Mouse (Mus musculus) adrenal gland, postnatal 0 days (tissue): ENCODE measurements around the gene Ccdc134. TPM values are rescaled to one million over a fixed set of nuclear protein-coding genes. Genes with fewer than 3 reads are reported as not detected.

Source experiments
- polyA plus RNA-seq: library from polyadenylated mRNA; unstranded; fragments of >200 nt; fragmentation: Nextera tagmentation; extraction: Ambion mirVana; gene quantifications from 2 replicates; pipeline ENCODE4 v1.2.1, GENCODE M21; 2015

The Ccdc134 gene
- 5.3 and 5.7 TPM in 2 replicates for polyA plus RNA-seq

DNA sequence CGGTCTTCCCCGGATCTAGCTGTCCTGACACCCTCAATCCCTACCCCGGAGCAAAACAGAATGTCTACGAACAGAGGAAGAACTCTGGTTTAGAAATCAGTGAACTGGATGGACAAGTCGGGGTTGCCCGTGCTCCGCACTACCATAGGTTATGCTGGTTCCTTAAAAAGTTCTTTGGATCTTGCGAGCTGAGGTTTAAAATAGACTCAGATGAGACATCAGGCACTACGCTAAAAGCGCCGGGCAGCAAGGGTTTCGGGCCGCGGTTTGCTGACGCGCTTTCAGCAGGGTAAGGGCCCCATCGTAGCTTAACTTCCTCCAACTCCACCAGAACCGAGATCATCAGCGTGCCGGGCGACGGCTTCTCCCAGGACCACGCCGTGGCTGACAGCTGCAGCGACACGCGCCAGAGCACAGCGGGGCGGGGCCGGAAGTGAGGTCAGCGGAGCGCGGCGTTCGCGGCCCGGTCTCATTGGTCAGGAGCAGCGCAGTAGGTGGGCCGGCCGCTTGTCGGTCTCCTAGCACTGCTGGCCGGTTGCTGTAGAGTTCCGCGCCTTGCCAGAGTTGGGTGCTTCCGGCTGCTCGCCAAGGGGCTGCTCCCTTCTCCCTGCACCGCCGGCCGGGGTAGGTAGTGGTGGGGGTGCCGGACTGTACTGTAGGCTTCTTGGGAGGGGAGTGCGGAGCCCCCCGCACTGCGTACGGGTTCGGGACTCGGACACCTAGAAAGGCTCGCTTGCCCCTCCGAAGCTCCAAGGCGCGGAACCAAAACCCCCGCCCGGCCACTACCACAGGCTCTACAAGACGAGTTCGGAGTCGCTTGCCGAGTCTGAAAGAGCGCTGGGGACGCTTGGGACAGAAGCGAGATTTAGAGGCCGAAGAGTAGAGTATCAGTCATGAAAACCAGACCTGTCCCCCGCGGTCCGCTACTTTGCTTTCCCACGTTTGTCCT is at the start of gene Ccdc134:
Gene Ccdc134 (plus strand): TSS at position 497 of the 949 bp plus-strand sequence.

DNA sequence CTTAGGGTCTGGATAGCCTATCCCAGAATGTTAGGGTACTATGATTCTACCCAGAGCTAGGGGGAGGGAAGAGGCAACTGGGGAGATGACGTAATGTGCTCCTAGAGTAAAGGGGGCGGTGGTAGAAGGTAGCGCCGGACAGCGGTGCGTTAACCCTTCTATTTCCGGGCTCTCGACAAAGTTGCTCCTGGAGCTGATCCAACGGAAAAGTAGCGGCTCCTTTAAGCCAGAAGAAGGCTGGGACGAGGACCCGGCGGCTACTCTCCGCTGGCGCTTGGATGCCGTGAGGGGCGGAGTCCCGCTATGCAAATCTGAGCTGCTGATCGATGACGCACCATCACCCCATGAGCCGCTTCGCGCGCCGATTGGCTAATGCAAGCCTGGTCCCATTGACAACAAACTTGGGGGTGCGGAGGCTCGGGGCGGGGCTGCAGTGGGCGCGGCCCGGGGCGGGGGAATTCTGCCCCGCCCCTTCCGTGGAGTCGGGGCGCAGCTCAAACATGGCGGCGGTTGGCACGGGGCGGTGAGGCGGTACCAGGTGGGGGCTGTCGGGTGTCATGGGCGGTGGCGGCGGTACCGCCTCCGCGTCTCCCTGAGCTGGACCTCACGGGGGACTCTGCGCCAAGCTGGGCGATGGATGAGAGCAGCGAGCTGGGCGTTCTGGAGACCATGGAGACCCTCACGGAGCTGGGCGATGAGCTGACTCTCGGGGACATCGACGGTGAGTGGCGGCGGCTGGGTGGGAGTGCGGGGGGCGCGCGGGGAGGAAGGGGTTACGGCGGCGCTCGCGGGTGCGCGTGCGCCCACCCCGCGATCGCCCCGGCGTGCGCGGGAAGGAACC is 19.3 kb downstream of the Ccdc134 start, which contains the start of gene Srebf2:
Gene Srebf2 (plus strand): TSS at position 412 of the 841 bp plus-strand sequence.

Other genes starting within 250 kb of the Ccdc134 start
- 57.3 and 83.5 TPM in 2 replicates for gene Polr3h, start 201.7 kb upstream of the Ccdc134 start, polyA plus RNA-seq
- 31.4 and 48.3 TPM in 2 replicates for gene Csdc2, start 191.2 kb upstream of the Ccdc134 start, polyA plus RNA-seq
- gene Pmm1, start 167.0 kb upstream of the Ccdc134 start, polyA plus RNA-seq: 89.3 and 111 TPM in 2 replicates
- gene 1700029P11Rik, start 147.4 kb upstream of the Ccdc134 start, polyA plus RNA-seq: not detected in 2 replicates
- 64.9 and 130 TPM in 2 replicates for gene Xrcc6, start 140.1 kb upstream of the Ccdc134 start, polyA plus RNA-seq
- 28.6 and 66.0 TPM in 2 replicates for gene Desi1, start 94.1 kb upstream of the Ccdc134 start, polyA plus RNA-seq
- gene Snu13, start 80.3 kb upstream of the Ccdc134 start, polyA plus RNA-seq: 171 and 189 TPM in 2 replicates
- gene 4930407I10Rik, start 68.8 kb upstream of the Ccdc134 start, polyA plus RNA-seq: not detected in 2 replicates
- not detected in 2 replicates for gene Mei1, start 57.9 kb upstream of the Ccdc134 start, polyA plus RNA-seq
- gene Srebf2, start 19.3 kb downstream of the Ccdc134 start, polyA plus RNA-seq: 53.9 and 76.2 TPM in 2 replicates
- gene Shisa8, start 84.9 kb downstream of the Ccdc134 start, polyA plus RNA-seq: 0.25 and 0.27 TPM in 2 replicates
- gene Tnfrsf13c, start 96.4 kb downstream of the Ccdc134 start, polyA plus RNA-seq: 0.16 and 0.26 TPM in 2 replicates
- gene Cenpm, start 116.8 kb downstream of the Ccdc134 start, polyA plus RNA-seq: 24.4 and 24.9 TPM in 2 replicates
- gene 1500009C09Rik, start 124.5 kb downstream of the Ccdc134 start, polyA plus RNA-seq: 0.25 and 0.44 TPM in 2 replicates
- 8.6 and 22.3 TPM in 2 replicates for gene Sept3, start 147.0 kb downstream of the Ccdc134 start, polyA plus RNA-seq
- gene Wbp2nl, start 171.0 kb downstream of the Ccdc134 start, polyA plus RNA-seq: 0.17 TPM in 1 of 2 replicates, not detected in the other
- 52.3 and 72.5 TPM in 2 replicates for gene Naga, start 211.0 kb downstream of the Ccdc134 start, polyA plus RNA-seq
- 6.5 and 6.8 TPM in 2 replicates for gene Pheta2, start 211.0 kb downstream of the Ccdc134 start, polyA plus RNA-seq
- 270 and 273 TPM in 2 replicates for gene Smdt1, start 211.0 kb downstream of the Ccdc134 start, polyA plus RNA-seq
- 1,413 and 2,016 TPM in 2 replicates for gene Ndufa6, start 226.4 kb downstream of the Ccdc134 start, polyA plus RNA-seq